Mouse (Mus musculus): ENCODE measurements around the gene Tlk1. TPM values are rescaled to one million over a fixed set of nuclear protein-coding genes. Genes with fewer than 3 reads are reported as not detected.

Tlk1 gene
- polyA plus RNA-seq, 1 experiment from 2014 or later = 29.2 TPM

- Histone ChIP-seq H3K4me1 (peaks cover 4% of the 10 kb centered on the region; the same call in 1 of the 2 replicates), H3K27me3 (replicated peaks; ENCODE audit: low read depth, poor library complexity, severe bottlenecking) (no peaks in the 10 kb centered on the region), H3K36me3 (replicated peaks) (no peaks in the 10 kb centered on the region), H3K9me3 (no peaks in the 10 kb centered on the region), H3K27ac (replicated peaks) (no peak overlapping the region; the same call in 1 of the 2 replicates), H3K4me3 (no peak overlapping the region)
- DNase-seq (ENCODE audit: low spot score) = no peak
- 83% methylated on average over 5 of the region's 5 CpGs for WGBS
Observed at GRCm38 (mm10) chr2:70829946-70830610, 4.5 kb upstream of the Tlk1 start.

GRCm38 (mm10) chr2:70827780-70828179, 2.3 kb upstream of the Tlk1 start:
- peaks cover 12% of the 10 kb centered on the region for H3K4me1 ChIP-seq
- no peak overlapping the region for H3K27ac ChIP-seq (replicated peaks)
- DNase-seq (ENCODE audit: low spot score) = no peak
- H3K4me3 ChIP-seq = no peak overlapping the region
- no peaks in the 10 kb centered on the region for H3K27me3 ChIP-seq (replicated peaks; ENCODE audit: low read depth, poor library complexity, severe bottlenecking)
- WGBS = 88% methylated on average over 8 of the region's 8 CpGs
- H3K36me3 ChIP-seq (replicated peaks) = no peaks in the 10 kb centered on the region
- H3K9me3 ChIP-seq = no peaks in the 10 kb centered on the region

DNA sequence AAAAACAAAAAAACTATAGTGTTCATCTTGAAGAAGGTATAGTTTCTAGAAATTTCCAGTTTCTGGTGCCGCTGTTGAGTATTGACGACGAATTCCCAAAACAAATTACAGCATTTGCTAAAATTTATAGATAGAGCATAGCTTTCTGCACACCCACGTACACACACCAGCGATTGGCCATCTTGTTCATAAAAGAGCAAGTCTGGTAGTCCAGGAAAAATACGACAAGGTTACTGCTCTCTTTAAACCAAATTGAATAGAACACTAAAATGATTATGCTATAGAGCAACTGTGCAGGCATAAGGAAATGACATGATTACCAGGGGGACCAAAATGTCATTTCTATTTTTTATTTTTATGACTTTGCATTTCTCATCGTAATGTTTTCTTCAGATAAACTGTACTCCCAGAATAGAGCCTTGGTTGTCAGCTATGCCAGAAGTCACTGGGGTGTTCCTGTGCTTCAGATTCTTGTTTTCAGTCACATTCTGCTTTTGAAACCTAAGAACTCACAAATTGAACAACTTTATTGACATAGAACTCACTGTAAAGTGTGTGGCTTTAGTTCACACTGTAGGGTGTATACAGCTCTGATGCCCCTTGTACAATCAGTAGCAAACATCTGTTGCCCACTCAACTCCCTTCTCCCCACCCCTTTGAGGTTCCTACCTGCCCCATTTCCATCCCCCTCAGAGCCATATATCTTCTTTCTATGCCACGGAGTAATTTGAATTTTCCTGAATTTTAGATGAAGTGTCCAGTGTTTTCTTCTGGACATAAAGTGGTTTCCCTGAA, 1.1 kb upstream of the Tlk1 start:
- 86% methylated on average over 8 of the region's 8 CpGs for WGBS
- H3K4me1 ChIP-seq = peaks cover 21% of the 10 kb centered on the region
- H3K4me3 ChIP-seq = peak overlapping the region; percentile 93; the same call in 1 of the 2 replicates
- H3K27ac ChIP-seq (replicated peaks) = no peak overlapping the region
- H3K27me3 ChIP-seq (replicated peaks; ENCODE audit: low read depth, poor library complexity, severe bottlenecking) = no peaks in the 10 kb centered on the region
- DNase-seq (ENCODE audit: low spot score) = no peak
- H3K36me3 ChIP-seq (replicated peaks) = no peaks in the 10 kb centered on the region
- no peaks in the 10 kb centered on the region for H3K9me3 ChIP-seq

GRCm38 (mm10) chr2:70824838-70825370, 624 bp downstream of the Tlk1 start:
- Histone ChIP-seq H3K27me3 (replicated peaks; ENCODE audit: low read depth, poor library complexity, severe bottlenecking) (no peaks in the 10 kb centered on the region), H3K4me1 (peaks cover 21% of the 10 kb centered on the region), H3K4me3 (peak overlapping the region; percentile 93), H3K9me3 (no peaks in the 10 kb centered on the region), H3K36me3 (replicated peaks) (no peaks in the 10 kb centered on the region), H3K27ac (replicated peaks) (peak overlapping the region; percentile 100)
- WGBS = under 1% methylated on average over 59 of the region's 59 CpGs
- DNase-seq (ENCODE audit: low spot score) = peak; percentile 85

- no peaks in the 10 kb centered on the region for H3K27me3 ChIP-seq (replicated peaks; ENCODE audit: low read depth, poor library complexity, severe bottlenecking)
- DNase-seq (ENCODE audit: low spot score) = no peak
- WGBS = 4% methylated on average over 27 of the region's 27 CpGs
Observed at GRCm38 (mm10) chr2:70823926-70824800, 1.4 kb downstream of the Tlk1 start.

GRCm38 (mm10) chr2:70823434-70823833, 2.1 kb downstream of the Tlk1 start:
- peaks cover 21% of the 10 kb centered on the region for H3K4me1 ChIP-seq
- WGBS = 59% methylated on average over 5 of the region's 5 CpGs
- H3K4me3 ChIP-seq = peak overlapping the region; percentile 93
- H3K36me3 ChIP-seq (replicated peaks) = no peaks in the 10 kb centered on the region
- H3K27ac ChIP-seq (replicated peaks) = no peak overlapping the region
- DNase-seq (ENCODE audit: low spot score) = no peak
- H3K27me3 ChIP-seq (replicated peaks; ENCODE audit: low read depth, poor library complexity, severe bottlenecking) = no peaks in the 10 kb centered on the region
- no peaks in the 10 kb centered on the region for H3K9me3 ChIP-seq

More at GRCm38 (mm10) chr2:70823926-70824800, 1.4 kb downstream of the Tlk1 start:
- H3K36me3 ChIP-seq (replicated peaks) = no peaks in the 10 kb centered on the region
- H3K4me3 ChIP-seq = peak overlapping the region; percentile 93
- peaks cover 21% of the 10 kb centered on the region for H3K4me1 ChIP-seq
- no peaks in the 10 kb centered on the region for H3K9me3 ChIP-seq
- peak overlapping the region; percentile 100 for H3K27ac ChIP-seq (replicated peaks)

DNA sequence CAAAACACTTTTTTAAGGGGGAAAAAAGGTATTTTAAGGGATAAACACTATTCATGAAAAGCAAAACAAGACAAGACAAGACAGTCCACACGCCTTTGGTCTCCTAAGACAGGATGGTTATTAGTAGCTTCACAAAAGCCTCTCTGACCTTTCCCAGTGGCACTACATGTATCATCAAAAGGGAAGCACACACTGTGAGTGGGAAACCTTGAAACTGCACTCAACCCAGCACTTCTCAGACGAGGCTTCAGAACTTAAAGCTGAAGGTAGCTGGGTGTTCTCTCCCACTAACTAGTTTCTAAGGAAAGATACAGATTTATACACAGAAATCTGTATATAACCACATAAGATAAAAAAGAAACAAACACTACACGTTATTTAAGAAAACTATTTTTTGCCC, 8.6 kb downstream of the Tlk1 start:
- DNase-seq (ENCODE audit: low spot score) = no peak
- Histone ChIP-seq H3K9me3 (no peaks in the 10 kb centered on the region), H3K4me3 (no peak overlapping the region), H3K4me1 (peaks cover 4% of the 10 kb centered on the region), H3K27me3 (replicated peaks; ENCODE audit: low read depth, poor library complexity, severe bottlenecking) (no peaks in the 10 kb centered on the region), H3K27ac (replicated peaks) (no peak overlapping the region), H3K36me3 (replicated peaks) (no peaks in the 10 kb centered on the region)
- 70% methylated on average over 3 of the region's 3 CpGs for WGBS

- no peak overlapping the region for H3K27ac ChIP-seq (replicated peaks)
- 89% methylated on average over 2 of the region's 2 CpGs for WGBS
Observed at GRCm38 (mm10) chr2:70816016-70816415, 9.5 kb downstream of the Tlk1 start.

GRCm38 (mm10) chr2:70813608-70814007, 11.9 kb downstream of the Tlk1 start:
- Histone ChIP-seq H3K27me3 (replicated peaks; ENCODE audit: low read depth, poor library complexity, severe bottlenecking) (no peaks in the 10 kb centered on the region), H3K9me3 (no peaks in the 10 kb centered on the region), H3K4me3 (no peak overlapping the region), H3K4me1 (0 out of 2 replicates have a peak, but pooled peaks cover 5% of the 10 kb centered on the region), H3K27ac (replicated peaks) (no peak overlapping the region), H3K36me3 (replicated peaks) (no peaks in the 10 kb centered on the region)
- DNase-seq (ENCODE audit: low spot score) = no peak
- WGBS = 82% methylated on average over 4 of the region's 4 CpGs

More at GRCm38 (mm10) chr2:70816016-70816415, 9.5 kb downstream of the Tlk1 start:
- DNase-seq (ENCODE audit: low spot score) = no peak
- Histone ChIP-seq H3K4me1 (0 out of 2 replicates have a peak, but pooled peaks cover 2% of the 10 kb centered on the region), H3K9me3 (no peaks in the 10 kb centered on the region), H3K4me3 (no peak overlapping the region), H3K27me3 (replicated peaks; ENCODE audit: low read depth, poor library complexity, severe bottlenecking) (no peaks in the 10 kb centered on the region), H3K36me3 (replicated peaks) (no peaks in the 10 kb centered on the region)

- no peak for DNase-seq (ENCODE audit: low spot score)
Observed at GRCm38 (mm10) chr2:70811476-70811875, 14.1 kb downstream of the Tlk1 start.

GRCm38 (mm10) chr2:70809921-70810320, 15.6 kb downstream of the Tlk1 start:
- DNase-seq (ENCODE audit: low spot score) = no peak

More at GRCm38 (mm10) chr2:70811476-70811875, 14.1 kb downstream of the Tlk1 start:
- Histone ChIP-seq H3K4me1 (0 out of 2 replicates have a peak, but pooled peaks cover 5% of the 10 kb centered on the region), H3K9me3 (no peaks in the 10 kb centered on the region), H3K36me3 (replicated peaks) (no peaks in the 10 kb centered on the region), H3K27me3 (replicated peaks; ENCODE audit: low read depth, poor library complexity, severe bottlenecking) (no peaks in the 10 kb centered on the region), H3K4me3 (no peak overlapping the region), H3K27ac (replicated peaks) (no peak overlapping the region)
- WGBS = 85% methylated on average over 3 of the region's 3 CpGs

GRCm38 (mm10) chr2:70808681-70809080, 16.8 kb downstream of the Tlk1 start:
- Histone ChIP-seq H3K4me1 (0 out of 2 replicates have a peak, but pooled peaks cover 3% of the 10 kb centered on the region), H3K36me3 (replicated peaks) (peaks cover 19% of the 10 kb centered on the region), H3K27ac (replicated peaks) (no peak overlapping the region), H3K4me3 (no peak overlapping the region), H3K9me3 (no peaks in the 10 kb centered on the region; the same call in 1 of the 2 replicates), H3K27me3 (replicated peaks; ENCODE audit: low read depth, poor library complexity, severe bottlenecking) (no peaks in the 10 kb centered on the region)
- no peak for DNase-seq (ENCODE audit: low spot score)

More at GRCm38 (mm10) chr2:70809921-70810320, 15.6 kb downstream of the Tlk1 start:
- H3K4me3 ChIP-seq = no peak overlapping the region
- H3K4me1 ChIP-seq = 0 out of 2 replicates have a peak, but pooled peaks cover 5% of the 10 kb centered on the region
- no peak overlapping the region for H3K27ac ChIP-seq (replicated peaks)
- H3K36me3 ChIP-seq (replicated peaks) = peaks cover 14% of the 10 kb centered on the region
- 92% methylated on average over 3 of the region's 3 CpGs for WGBS
- H3K27me3 ChIP-seq (replicated peaks; ENCODE audit: low read depth, poor library complexity, severe bottlenecking) = no peaks in the 10 kb centered on the region
- H3K9me3 ChIP-seq = no peaks in the 10 kb centered on the region; the same call in 1 of the 2 replicates
